Mouse (Mus musculus) limb, embryonic 12.5 days (tissue): ENCODE measurements around the gene Glipr1. TPM values are rescaled to one million over a fixed set of nuclear protein-coding genes. Genes with fewer than 3 reads are reported as not detected.

Experiments
- ATAC-seq: fragments of 200-750 bp; cut with Nextera tagmentation; 2 replicates; pipeline ENCODE4 v1.8.0; 2017; ENCODE audit warnings: low read depth, moderate TSS enrichment; ENCODE audit not compliant: insufficient number of reproducible peaks, insufficient read depth, low FRiP score, low TSS enrichment
- H3K27ac ChIP-seq: fragments of 300-500 bp; sonication (generic); 2 replicates; pipeline ENCODE4 v1.5.1; 2016; ENCODE audit warnings: mild to moderate bottlenecking, moderate library complexity
- H3K27me3 ChIP-seq: fragments of 300-500 bp; sonication (generic); 2 replicates; pipeline ENCODE4 v1.6.1; 2016; ENCODE audit warnings: mild to moderate bottlenecking, moderate library complexity
- H3K36me3 ChIP-seq: fragments of 300-500 bp; sonication (generic); 2 replicates; pipeline ENCODE4 v1.6.1; 2016; ENCODE audit warnings: mild to moderate bottlenecking, moderate library complexity
- H3K4me1 ChIP-seq: fragments of 300-500 bp; sonication (generic); replicated peaks from 2 replicates; pipeline ENCODE4 v1.6.1; 2016
- H3K4me2 ChIP-seq: fragments of 300-500 bp; sonication (generic); 2 replicates; pipeline ENCODE4 v1.6.1; 2016; ENCODE audit warnings: mild to moderate bottlenecking, moderate library complexity
- H3K4me3 ChIP-seq: fragments of 300-500 bp; sonication (generic); replicated peaks from 2 replicates; pipeline ENCODE4 v1.5.1; 2016; ENCODE audit warnings: mild to moderate bottlenecking
- H3K9ac ChIP-seq: fragments of 300-500 bp; sonication (generic); replicated peaks from 2 replicates; pipeline ENCODE4 v1.6.1; 2016; ENCODE audit warnings: mild to moderate bottlenecking, moderate library complexity
- H3K9me3 ChIP-seq: fragments of 300-500 bp; sonication (generic); 2 replicates; pipeline ENCODE4 v1.6.1; 2016; ENCODE audit warnings: mild to moderate bottlenecking, moderate library complexity
- WGBS: fragments of 180-500 bp; shearing (Covaris S2); methylation state at CpG from one replicate; pipeline ENCODE4 v1.1.7; 2016; 5-methylcytosine and 5-hydroxymethylcytosine counted together
- polyA plus RNA-seq: library from polyadenylated mRNA; unstranded; fragments of >200 nt; fragmentation: Nextera tagmentation; extraction: Ambion mirVana; gene quantifications from 2 replicates; pipeline ENCODE4 v1.2.1, GENCODE M21; 2016

The Glipr1 gene
- polyA plus RNA-seq, 1 experiment from 2014 or later, result 1.8 TPM

DNA sequence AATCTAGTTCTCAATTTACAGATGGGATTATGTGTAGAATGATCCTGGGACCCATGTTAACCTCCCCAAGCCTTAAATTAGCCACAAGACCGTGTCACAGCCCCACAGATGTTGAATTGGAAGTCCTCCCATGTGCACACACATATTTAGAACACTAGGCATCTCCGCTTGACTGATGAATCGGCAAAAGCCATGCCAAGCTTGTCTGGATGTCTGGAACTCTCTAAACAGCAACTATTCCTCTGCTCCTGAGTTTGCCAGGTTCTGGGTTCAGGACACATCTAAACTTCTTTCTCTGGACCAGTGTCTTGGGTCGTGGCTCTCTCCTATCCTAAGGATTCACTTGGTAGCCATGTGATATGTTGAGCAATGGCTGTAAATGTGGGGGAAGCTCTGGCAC lies 66.4 kb downstream of the Glipr1 start:
- Histone ChIP-seq H3K9me3 (no peaks in the 10 kb centered on the region), H3K27ac (no peak overlapping the region), H3K27me3 (no peaks in the 10 kb centered on the region), H3K9ac (no peak overlapping the region), H3K4me2 (no peak overlapping the region), H3K4me1 (no peaks in the 10 kb centered on the region), H3K4me3 (no peak overlapping the region), H3K36me3 (no peaks in the 10 kb centered on the region)
- no peak for ATAC-seq
- 79% methylated on average over 4 of the region's 4 CpGs for WGBS

Other genes with a start within 250 kb of the Glipr1 start
- 53.3 and 55.8 TPM in 2 replicates for gene Krr1, start 30.0 kb downstream of the Glipr1 start, polyA plus RNA-seq
- not detected in 2 replicates for gene Glipr1l1, start 57.6 kb upstream of the Glipr1 start, polyA plus RNA-seq
- not detected in 2 replicates for gene Glipr1l2, start 80.7 kb upstream of the Glipr1 start, polyA plus RNA-seq
- gene Glipr1l3, start 157.7 kb upstream of the Glipr1 start, polyA plus RNA-seq, result not detected in 2 replicates
- gene Caps2, start 161.0 kb upstream of the Glipr1 start, polyA plus RNA-seq, result 0.76 and 0.81 TPM in 2 replicates